Mouse (Mus musculus): ENCODE results near the gene Abhd8. TPM values are rescaled to one million over a fixed set of nuclear protein-coding genes. Genes with fewer than 3 reads are reported as not detected.

Gene Abhd8
- total RNA-seq, 1 experiment: 12.2 TPM

DNA sequence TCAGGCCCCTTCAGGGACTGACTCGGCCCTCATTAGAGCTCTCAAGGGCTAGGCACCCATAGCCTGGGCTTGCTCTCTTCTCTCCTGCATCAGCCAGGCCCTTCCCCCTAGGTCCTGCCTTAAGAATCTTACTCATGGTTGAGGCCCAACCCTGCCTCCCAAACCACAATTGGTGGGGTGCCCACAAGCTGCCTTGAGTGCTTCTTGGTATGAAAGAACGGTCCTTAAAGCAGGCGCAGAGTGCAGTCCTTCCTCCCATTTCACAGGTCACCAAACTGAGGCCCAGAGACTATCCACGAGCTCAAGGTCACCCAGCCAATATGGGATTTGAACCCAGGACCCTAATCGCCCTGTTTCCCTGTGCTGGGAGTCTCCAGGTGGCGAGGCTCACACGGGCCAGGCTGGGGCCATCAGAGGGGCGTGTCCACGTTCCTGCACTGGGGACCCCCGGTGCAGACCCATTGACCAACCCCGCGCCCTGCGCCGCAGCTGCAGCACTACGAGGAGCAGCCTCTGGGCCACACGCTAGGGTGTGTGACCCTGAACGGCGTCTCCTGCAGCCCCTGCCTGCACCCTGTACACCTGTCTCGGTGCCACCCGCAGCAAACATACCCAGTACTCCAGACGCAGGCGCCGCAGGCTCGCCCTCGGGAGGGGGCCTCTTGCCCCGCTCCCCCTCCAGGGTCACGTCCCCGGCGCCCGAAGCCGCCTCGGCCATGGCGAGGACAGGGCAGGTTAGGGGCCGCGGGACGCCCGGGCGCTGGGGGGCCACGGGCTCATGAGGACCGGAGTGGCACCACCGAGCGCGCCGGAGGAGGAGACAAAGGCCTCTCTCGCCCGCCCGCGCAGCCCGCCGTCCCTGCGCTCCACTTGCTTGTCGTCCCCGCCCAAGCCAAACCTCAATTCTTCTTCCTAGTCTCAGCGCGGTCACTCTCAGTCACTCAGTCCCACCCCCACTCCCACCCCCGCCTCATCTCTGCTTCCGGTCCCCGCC is 22.0 kb upstream of the Abhd8 start, which contains the start of gene Ano8:
Gene Ano8, minus strand, starts transcription at position 822 of the 994 bp plus-strand sequence.
- peak within 1 kb of the TSS; percentile 75 to 81 for H3K4me3 ChIP-seq (ENCODE audit: insufficient read depth in 1 of 2, low read depth in 1 of 2, low read length in 2 of 2, poor library complexity in 1 of 2, severe bottlenecking in 1 of 2)
- peak within 1 kb of the TSS; percentile 74; the same call in 1 of the 2 replicates for H3K9ac ChIP-seq (ENCODE audit: insufficient read depth, low read depth, low read length, poor library complexity, severe bottlenecking)
- H3K27ac ChIP-seq (ENCODE audit: insufficient read depth, low read depth, low read length, poor library complexity, severe bottlenecking): no peak within 1 kb of the TSS
- H3K36me3 ChIP-seq (ENCODE audit: control insufficient read depth, insufficient read depth, low read length, poor library complexity, severe bottlenecking): peaks cover 8% of the 10 kb centered on the region
- no peak for DNase-seq (ENCODE audit: low read depth, low spot score)
- TF ChIP-seq ZC3H11A (IDR thresholded peaks at IDR 0.05; ENCODE audit: borderline replicate concordance, low read depth, low read length): no peak
- no peak for TF ChIP-seq HCFC1 (IDR thresholded peaks at IDR 0.05; ENCODE audit: borderline replicate concordance, insufficient read depth, low read length)
- no peak for TF ChIP-seq ZNF384 (IDR thresholded peaks at IDR 0.05; ENCODE audit: low read depth, low read length)
- no peak for TF ChIP-seq MAFK (IDR thresholded peaks at IDR 0.05; ENCODE audit: insufficient read depth, low read depth, low read length)
- no peak for TF ChIP-seq CHD2 (IDR thresholded peaks at IDR 0.05; ENCODE audit: low read depth, low read length)
- H3K4me1 ChIP-seq (ENCODE audit: control insufficient read depth in 2 of 2, insufficient read depth in 2 of 2, low read length in 2 of 2, poor library complexity in 1 of 2): peaks cover 0 to 15% of the 10 kb centered on the region in 2 experiments; a peak in 1 of 4 replicates
- in situ Hi-C loops (cut with MboI; ENCODE audit: low sequenced_read_pairs in 2 of 2, unreplicated experiment in 2 of 2): no loop called here
- no peaks in the 10 kb centered on the region for H3K9me3 ChIP-seq (ENCODE audit: control insufficient read depth, insufficient read depth, low read depth, low read length)

DNA sequence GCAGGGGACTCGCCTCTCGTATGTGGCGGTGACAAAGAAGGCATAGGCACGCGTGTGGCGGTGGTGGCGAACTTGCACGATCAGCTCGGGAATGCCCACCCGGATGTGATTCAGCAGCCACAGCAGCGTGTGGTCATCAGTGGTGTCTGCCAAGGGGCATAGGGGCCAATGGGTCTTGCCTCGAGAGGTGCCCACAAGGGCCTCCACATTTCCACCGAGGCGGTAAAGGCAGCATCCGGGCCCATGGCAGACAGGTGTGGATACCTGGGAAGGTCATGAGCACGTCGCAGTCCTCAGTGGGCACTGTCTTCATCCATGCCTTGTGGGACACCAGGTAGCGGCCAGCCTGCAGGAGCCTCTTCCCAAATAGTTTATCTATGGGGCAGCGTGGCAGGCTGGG is 21.3 kb upstream of the Abhd8 start:
- DNase-seq (ENCODE audit: low read depth, low spot score): no peak
- in situ Hi-C loops (cut with MboI; ENCODE audit: low sequenced_read_pairs in 2 of 2, unreplicated experiment in 2 of 2): no loop called here
- peaks cover 0 to 15% of the 10 kb centered on the region in 2 experiments; a peak in 1 of 4 replicates for H3K4me1 ChIP-seq (ENCODE audit: control insufficient read depth in 2 of 2, insufficient read depth in 2 of 2, low read length in 2 of 2, poor library complexity in 1 of 2)
- no peak overlapping the region for H3K27ac ChIP-seq (ENCODE audit: insufficient read depth, low read depth, low read length, poor library complexity, severe bottlenecking)
- H3K36me3 ChIP-seq (ENCODE audit: control insufficient read depth, insufficient read depth, low read length, poor library complexity, severe bottlenecking): peaks cover 2% of the 10 kb centered on the region; the same call in 1 of the 2 replicates
- H3K9me3 ChIP-seq (ENCODE audit: control insufficient read depth, insufficient read depth, low read depth, low read length): no peaks in the 10 kb centered on the region
- H3K9ac ChIP-seq (ENCODE audit: insufficient read depth, low read depth, low read length, poor library complexity, severe bottlenecking): no peak overlapping the region
- TF ChIP-seq HCFC1 (IDR thresholded peaks at IDR 0.05; ENCODE audit: borderline replicate concordance, insufficient read depth, low read length) (no peak), MAFK (IDR thresholded peaks at IDR 0.05; ENCODE audit: insufficient read depth, low read depth, low read length) (no peak), ZNF384 (IDR thresholded peaks at IDR 0.05; ENCODE audit: low read depth, low read length) (no peak), ZC3H11A (IDR thresholded peaks at IDR 0.05; ENCODE audit: borderline replicate concordance, low read depth, low read length) (no peak), CHD2 (IDR thresholded peaks at IDR 0.05; ENCODE audit: low read depth, low read length) (no peak)
- peak overlapping the region in 1 of 2 experiments; percentile 9; a peak in 1 of 4 replicates for H3K4me3 ChIP-seq (ENCODE audit: insufficient read depth in 1 of 2, low read depth in 1 of 2, low read length in 2 of 2, poor library complexity in 1 of 2, severe bottlenecking in 1 of 2)

DNA sequence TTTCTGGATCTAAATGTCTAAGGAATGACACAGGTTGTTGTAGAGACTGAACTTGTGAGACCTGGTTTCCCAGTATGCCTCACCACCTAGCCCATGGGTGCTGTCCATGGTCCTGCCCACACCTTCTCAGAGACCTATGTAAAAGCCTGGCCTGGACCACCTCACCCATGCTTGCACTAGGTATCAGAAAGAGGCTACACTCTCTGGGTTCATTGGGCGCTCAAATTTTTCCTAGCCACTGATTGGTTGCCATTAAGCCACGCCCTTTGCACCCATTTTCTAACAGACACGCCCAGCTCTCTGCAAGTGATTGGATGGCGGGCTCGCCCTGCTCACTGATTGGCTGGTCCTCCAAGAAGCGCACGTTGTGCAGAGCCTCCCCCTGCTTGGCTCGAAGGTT is 20.5 kb upstream of the Abhd8 start:
- in situ Hi-C loops (cut with MboI; ENCODE audit: low sequenced_read_pairs in 2 of 2, unreplicated experiment in 2 of 2): no loop called here
- Histone ChIP-seq H3K9ac (ENCODE audit: insufficient read depth, low read depth, low read length, poor library complexity, severe bottlenecking) (no peak overlapping the region), H3K36me3 (ENCODE audit: control insufficient read depth, insufficient read depth, low read length, poor library complexity, severe bottlenecking) (no peaks in the 10 kb centered on the region), H3K4me3 (ENCODE audit: insufficient read depth in 1 of 2, low read depth in 1 of 2, low read length in 2 of 2, poor library complexity in 1 of 2, severe bottlenecking in 1 of 2) (no peak overlapping the region; a peak in 1 of 4 replicates), H3K4me1 (ENCODE audit: control insufficient read depth in 2 of 2, insufficient read depth in 2 of 2, low read length in 2 of 2, poor library complexity in 1 of 2) (peaks cover 0 to 13% of the 10 kb centered on the region in 2 experiments; a peak in 1 of 4 replicates), H3K9me3 (ENCODE audit: control insufficient read depth, insufficient read depth, low read depth, low read length) (no peaks in the 10 kb centered on the region), H3K27ac (ENCODE audit: insufficient read depth, low read depth, low read length, poor library complexity, severe bottlenecking) (no peak overlapping the region)
- TF ChIP-seq MAFK (IDR thresholded peaks at IDR 0.05; ENCODE audit: insufficient read depth, low read depth, low read length): no peak
- no peak for TF ChIP-seq HCFC1 (IDR thresholded peaks at IDR 0.05; ENCODE audit: borderline replicate concordance, insufficient read depth, low read length)
- TF ChIP-seq ZNF384 (IDR thresholded peaks at IDR 0.05; ENCODE audit: low read depth, low read length): no peak
- peak; percentile 86 for TF ChIP-seq CHD2 (IDR thresholded peaks at IDR 0.05; ENCODE audit: low read depth, low read length)
- no peak for TF ChIP-seq ZC3H11A (IDR thresholded peaks at IDR 0.05; ENCODE audit: borderline replicate concordance, low read depth, low read length)
- peak; percentile 96 for DNase-seq (ENCODE audit: low read depth, low spot score)

DNA sequence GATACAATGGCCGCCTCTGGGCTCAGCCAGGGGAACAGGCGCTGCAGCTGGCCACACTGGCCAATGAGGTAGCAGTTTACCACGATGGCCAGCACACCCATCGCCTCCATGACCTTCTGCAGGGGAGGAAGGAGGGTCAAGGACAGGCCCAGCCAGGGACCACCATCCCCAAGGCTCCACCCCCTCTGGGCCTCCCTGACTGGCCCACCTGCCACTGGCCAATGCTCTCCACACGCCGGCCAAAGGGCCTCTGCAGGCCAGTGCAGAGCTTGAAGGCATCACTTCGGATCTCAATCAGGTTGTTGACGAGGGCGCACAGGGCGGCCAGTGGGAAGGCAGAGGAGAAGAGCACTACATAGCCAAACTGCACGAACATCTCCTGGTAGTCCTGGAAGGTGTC is 15.5 kb upstream of the Abhd8 start:
- in situ Hi-C loops (cut with MboI; ENCODE audit: low sequenced_read_pairs in 2 of 2, unreplicated experiment in 2 of 2): no loop called here
- no peaks in the 10 kb centered on the region for H3K9me3 ChIP-seq (ENCODE audit: control insufficient read depth, insufficient read depth, low read depth, low read length)
- no peak for TF ChIP-seq ZNF384 (IDR thresholded peaks at IDR 0.05; ENCODE audit: low read depth, low read length)
- no peak for TF ChIP-seq HCFC1 (IDR thresholded peaks at IDR 0.05; ENCODE audit: borderline replicate concordance, insufficient read depth, low read length)
- no peak for TF ChIP-seq MAFK (IDR thresholded peaks at IDR 0.05; ENCODE audit: insufficient read depth, low read depth, low read length)
- no peak for DNase-seq (ENCODE audit: low read depth, low spot score)
- H3K4me1 ChIP-seq (ENCODE audit: control insufficient read depth in 2 of 2, insufficient read depth in 2 of 2, low read length in 2 of 2, poor library complexity in 1 of 2): peaks cover 0 to 7% of the 10 kb centered on the region in 2 experiments; a peak in 1 of 4 replicates
- H3K4me3 ChIP-seq (ENCODE audit: insufficient read depth in 1 of 2, low read depth in 1 of 2, low read length in 2 of 2, poor library complexity in 1 of 2, severe bottlenecking in 1 of 2): no peak overlapping the region
- peaks cover 11% of the 10 kb centered on the region; the same call in 1 of the 2 replicates for H3K36me3 ChIP-seq (ENCODE audit: control insufficient read depth, insufficient read depth, low read length, poor library complexity, severe bottlenecking)
- no peak overlapping the region for H3K9ac ChIP-seq (ENCODE audit: insufficient read depth, low read depth, low read length, poor library complexity, severe bottlenecking)
- no peak overlapping the region for H3K27ac ChIP-seq (ENCODE audit: insufficient read depth, low read depth, low read length, poor library complexity, severe bottlenecking)
